Mouse (Mus musculus) midbrain, embryonic 12.5 days (tissue): ENCODE measurements around the gene Ucp2. TPM values are rescaled to one million over a fixed set of nuclear protein-coding genes. Genes with fewer than 3 reads are reported as not detected.

ENCODE experiments used
- ATAC-seq: fragments of 200-750 bp; cut with Nextera tagmentation; 2 replicates; pipeline ENCODE4 v1.8.0; 2017; ENCODE audit warnings: low read depth, moderate TSS enrichment, moderate library complexity; ENCODE audit not compliant: low FRiP score
- H3K27ac ChIP-seq: fragments of 300-500 bp; sonication (generic); replicated peaks from 2 replicates; pipeline ENCODE4 v1.5.1; 2016; ENCODE audit warnings: mild to moderate bottlenecking
- H3K27me3 ChIP-seq: fragments of 300-500 bp; sonication (generic); 2 replicates; pipeline ENCODE4 v1.6.1; 2016; ENCODE audit warnings: mild to moderate bottlenecking
- H3K36me3 ChIP-seq: fragments of 300-500 bp; sonication (generic); 2 replicates; pipeline ENCODE4 v1.6.1; 2016
- H3K4me1 ChIP-seq: fragments of 300-500 bp; sonication (generic); 2 replicates; pipeline ENCODE4 v1.6.1; 2016
- H3K4me2 ChIP-seq: fragments of 300-500 bp; sonication (generic); replicated peaks from 2 replicates; pipeline ENCODE4 v1.6.1; 2016; ENCODE audit warnings: mild to moderate bottlenecking, moderate library complexity
- H3K4me3 ChIP-seq: fragments of 300-500 bp; sonication (generic); 2 replicates; pipeline ENCODE4 v1.5.1; 2016; ENCODE audit warnings: mild to moderate bottlenecking
- H3K9ac ChIP-seq: fragments of 300-500 bp; sonication (generic); replicated peaks from 2 replicates; pipeline ENCODE4 v1.6.1; 2016; ENCODE audit warnings: mild to moderate bottlenecking, moderate library complexity
- H3K9me3 ChIP-seq: fragments of 300-500 bp; sonication (generic); 2 replicates; pipeline ENCODE4 v1.6.1; 2016; ENCODE audit warnings: mild to moderate bottlenecking
- WGBS: fragments of 180-500 bp; shearing (Covaris S2); methylation state at CpG from one replicate; pipeline ENCODE4 v1.1.7; 2016; 5-methylcytosine and 5-hydroxymethylcytosine counted together
- polyA plus RNA-seq: library from polyadenylated mRNA; unstranded; fragments of >200 nt; fragmentation: Nextera tagmentation; extraction: Ambion mirVana; gene quantifications from 2 replicates; pipeline ENCODE4 v1.2.1, GENCODE M21; 2016

Gene Ucp2
- polyA plus RNA-seq, 1 experiment from 2014 or later = 87.1 TPM

GRCm38 (mm10) chr7:100539516-100539915 lies 46.4 kb downstream of the Ucp2 start:
- H3K4me1 ChIP-seq = peaks cover 12% of the 10 kb centered on the region
- H3K27ac ChIP-seq = no peak overlapping the region
- no peaks in the 10 kb centered on the region for H3K9me3 ChIP-seq
- peaks cover 22% of the 10 kb centered on the region for H3K36me3 ChIP-seq
- H3K27me3 ChIP-seq = no peaks in the 10 kb centered on the region
- 97% methylated on average over 9 of the region's 9 CpGs for WGBS
- no peak for ATAC-seq
- H3K4me3 ChIP-seq = no peak overlapping the region
- no peak overlapping the region for H3K9ac ChIP-seq
- H3K4me2 ChIP-seq = no peak overlapping the region

- peaks cover 14% of the 10 kb centered on the region for H3K36me3 ChIP-seq
- 81% methylated on average over 1 of the region's 1 CpGs for WGBS
- H3K27me3 ChIP-seq = no peaks in the 10 kb centered on the region
- no peak for ATAC-seq
- H3K27ac ChIP-seq = no peak overlapping the region
- no peaks in the 10 kb centered on the region for H3K4me1 ChIP-seq
- no peak overlapping the region for H3K4me2 ChIP-seq
- H3K9ac ChIP-seq = no peak overlapping the region
- no peaks in the 10 kb centered on the region for H3K9me3 ChIP-seq
- H3K4me3 ChIP-seq = no peak overlapping the region
These were observed 51.3 kb downstream of the Ucp2 start for GRCm38 (mm10) chr7:100544437-100544836.

- Histone ChIP-seq H3K27me3 (no peaks in the 10 kb centered on the region), H3K9ac (no peak overlapping the region), H3K27ac (no peak overlapping the region), H3K4me1 (no peaks in the 10 kb centered on the region), H3K4me3 (no peak overlapping the region), H3K4me2 (no peak overlapping the region), H3K9me3 (no peaks in the 10 kb centered on the region), H3K36me3 (peaks cover 4% of the 10 kb centered on the region; the same call in 1 of the 2 replicates)
- 82% methylated on average over 4 of the region's 4 CpGs for WGBS
- ATAC-seq = no peak
These were observed 54.5 kb downstream of the Ucp2 start for GRCm38 (mm10) chr7:100547631-100548030.

GRCm38 (mm10) chr7:100549796-100550195 lies 56.7 kb downstream of the Ucp2 start:
- H3K27ac ChIP-seq = no peak overlapping the region
- H3K4me1 ChIP-seq = peaks cover 4% of the 10 kb centered on the region
- no peak overlapping the region for H3K4me2 ChIP-seq
- H3K9ac ChIP-seq = no peak overlapping the region
- no peak overlapping the region for H3K4me3 ChIP-seq
- peaks cover 4% of the 10 kb centered on the region; the same call in 1 of the 2 replicates for H3K36me3 ChIP-seq
- H3K9me3 ChIP-seq = no peaks in the 10 kb centered on the region
- no peak for ATAC-seq
- WGBS = 85% methylated on average over 3 of the region's 3 CpGs
- H3K27me3 ChIP-seq = no peaks in the 10 kb centered on the region

- Histone ChIP-seq H3K4me3 (no peak overlapping the region), H3K27ac (no peak overlapping the region), H3K9ac (no peak overlapping the region), H3K36me3 (peaks cover 4% of the 10 kb centered on the region; the same call in 1 of the 2 replicates), H3K4me2 (no peak overlapping the region), H3K27me3 (no peaks in the 10 kb centered on the region), H3K9me3 (no peaks in the 10 kb centered on the region), H3K4me1 (peaks cover 10% of the 10 kb centered on the region)
- WGBS = 67% methylated on average over 5 of the region's 5 CpGs
- ATAC-seq = no peak
These were observed 57.3 kb downstream of the Ucp2 start for GRCm38 (mm10) chr7:100550338-100551007.

Other genes starting within 250 kb of the Ucp2 start
- gene P4ha3, start 207.8 kb upstream of the Ucp2 start, polyA plus RNA-seq = 4.4 and 4.7 TPM in 2 replicates
- 39.5 and 41.0 TPM in 2 replicates for gene C2cd3, start 121.1 kb upstream of the Ucp2 start, polyA plus RNA-seq
- 108 and 109 TPM in 2 replicates for gene Ppme1, start 121.0 kb upstream of the Ucp2 start, polyA plus RNA-seq
- gene Ucp3, start 20.3 kb upstream of the Ucp2 start, polyA plus RNA-seq = not detected in 2 replicates
- 0.37 and 0.93 TPM in 2 replicates for gene Dnajb13, start 21.6 kb downstream of the Ucp2 start, polyA plus RNA-seq
- gene Coa4, start 43.7 kb downstream of the Ucp2 start, polyA plus RNA-seq = 15.6 and 17.8 TPM in 2 replicates
- gene Rab6a, start 114.1 kb downstream of the Ucp2 start, polyA plus RNA-seq = 162 and 179 TPM in 2 replicates
- gene Mrpl48, start 115.0 kb downstream of the Ucp2 start, polyA plus RNA-seq = 67.7 and 69.4 TPM in 2 replicates
- 3.8 and 4.7 TPM in 2 replicates for gene Plekhb1, start 169.1 kb downstream of the Ucp2 start, polyA plus RNA-seq
- gene Fam168a, start 213.3 kb downstream of the Ucp2 start, polyA plus RNA-seq = 52.6 and 59.0 TPM in 2 replicates